Mouse (Mus musculus) gastrocnemius, postnatal 36 days (tissue): ENCODE measurements at regions not wholly inside any gene's neighbourhood (a gene's known extent, or its start where the extent isn't known, plus 50 kb on each side); places are given as distances from the start of the nearest gene placed in this dataset.

ENCODE experiments used
- DNase-seq, 2 experiments: peaks; one replicate each; pipeline ENCODE4 v3.0.0; 2022
- intact Hi-C: fragments of 180-260 bp; cut with DNase I; formaldehyde crosslinking; loops from one replicate; pipeline ENCODE4 v1.15.1; 2025

DNA sequence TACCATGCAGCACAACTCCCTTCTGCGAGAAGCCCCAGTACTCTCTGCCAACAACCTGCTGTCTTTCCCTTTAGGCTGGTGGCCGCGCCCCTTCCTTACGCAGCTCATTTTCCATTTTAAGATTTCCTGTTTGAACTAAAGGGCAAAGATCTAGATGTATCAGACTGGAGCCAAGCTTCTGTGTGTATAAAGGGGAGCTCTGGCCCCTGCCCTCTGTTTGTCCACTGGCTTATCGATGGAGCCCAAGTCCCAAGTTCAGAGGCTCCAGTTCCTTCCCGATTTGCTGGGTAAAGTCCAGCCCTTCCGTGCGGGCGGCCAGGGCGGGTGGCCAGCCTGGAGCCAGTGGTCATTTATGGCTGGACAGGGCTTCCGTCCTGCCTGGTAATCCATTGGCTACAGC is 72.6 kb upstream of the Klf4 start:
- DNase-seq = peak in 1 of 2 experiments; percentile 8
- intact Hi-C loops = no loop called here

GRCm38 (mm10) chr4:55603821-55604435 is 71.7 kb upstream of the Klf4 start:
- intact Hi-C loops = no loop called here

GRCm38 (mm10) chr4:55595203-55595602 is 62.9 kb upstream of the Klf4 start:
- intact Hi-C loops = no loop called here
- DNase-seq = no peak

More at GRCm38 (mm10) chr4:55603821-55604435, 71.7 kb upstream of the Klf4 start:
- DNase-seq = no peak

- intact Hi-C loops = no loop called here
- no peak for DNase-seq
Observed at GRCm38 (mm10) chr4:55594699-55595098, 62.4 kb upstream of the Klf4 start.

DNA sequence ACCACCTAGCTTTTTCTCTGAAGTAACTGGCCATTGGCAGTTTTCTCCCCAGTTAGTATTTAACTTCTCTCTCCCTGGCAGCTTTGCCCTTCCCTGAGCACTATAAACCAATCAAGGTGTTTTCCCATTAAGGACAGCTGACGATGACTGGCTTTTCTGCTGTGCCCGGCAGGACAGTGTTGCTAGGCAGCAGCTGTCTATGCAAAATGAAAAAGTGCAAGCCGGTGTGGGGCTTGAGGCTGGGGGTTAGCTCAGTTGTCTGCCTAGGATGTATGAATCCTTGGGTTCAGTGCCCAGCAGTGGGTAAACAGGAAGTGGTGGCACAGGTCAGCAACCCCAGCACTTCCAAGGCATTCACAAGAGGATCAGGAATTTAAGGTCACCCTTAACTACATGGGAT is 60.9 kb upstream of the Klf4 start:
- intact Hi-C loops = no loop called here
- no peak for DNase-seq

GRCm38 (mm10) chr4:55586212-55586611 is 53.9 kb upstream of the Klf4 start:
- intact Hi-C loops = no loop called here
- no peak for DNase-seq

DNA sequence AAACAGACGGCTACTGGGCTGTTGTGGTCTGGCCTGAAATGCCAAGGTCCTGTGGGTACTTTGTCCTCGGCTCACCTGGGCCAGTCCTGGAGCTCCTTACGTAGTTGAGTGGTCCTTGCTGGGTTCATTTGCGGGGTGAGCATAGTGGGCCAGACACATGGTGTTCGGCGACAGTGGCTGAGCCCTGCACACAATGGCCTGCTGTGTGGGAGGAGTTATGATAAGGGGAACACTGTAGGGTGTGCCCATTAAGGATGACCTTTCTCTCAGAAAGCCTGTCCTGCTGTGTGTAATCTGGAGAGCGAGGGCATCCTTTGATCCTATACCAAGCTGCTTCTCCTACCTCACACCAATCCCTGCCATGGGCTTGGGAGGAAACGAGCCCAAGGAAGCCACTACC is 51.3 kb upstream of the Klf4 start:
- DNase-seq = no peak
- intact Hi-C loops = no loop called here
